Mouse (Mus musculus) right cerebral cortex, postnatal 36 days (tissue): ENCODE data around the gene Ptn.

ENCODE experiments used
- DNase-seq, 2 experiments: peaks; one replicate each; pipeline ENCODE4 v3.0.0; 2022; ENCODE audit warnings: low spot score in 2 of 2, mixed read lengths in 1 of 2

The Ptn gene

GRCm38 (mm10) chr6:36816666-36817065 is 6.6 kb upstream of the Ptn start:
- DNase-seq, result no peak

GRCm38 (mm10) chr6:36815992-36816391 is 6.0 kb upstream of the Ptn start:
- peak in 1 of 2 experiments; percentile 34 for DNase-seq

GRCm38 (mm10) chr6:36812666-36813515 is 2.9 kb upstream of the Ptn start:
- no peak for DNase-seq

DNA sequence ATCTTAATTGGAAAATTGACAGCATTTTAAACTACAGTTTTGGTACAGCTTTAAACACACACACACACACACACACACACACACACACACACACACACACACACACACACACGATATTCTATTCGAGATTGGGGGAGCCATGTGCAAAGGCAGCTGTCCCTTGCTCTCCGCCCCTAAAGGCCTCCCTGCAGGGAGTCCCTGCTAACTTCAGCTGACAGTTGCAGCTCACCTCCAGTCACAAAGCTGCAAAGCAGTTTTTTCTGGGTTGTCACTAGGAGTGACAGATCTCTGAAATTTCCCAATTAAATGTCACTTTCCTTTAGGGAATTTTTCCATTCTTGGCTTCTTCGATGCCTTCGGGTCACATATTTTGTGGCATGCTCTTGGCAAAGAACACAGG is 428 bp upstream of the Ptn start:
- DNase-seq, result no peak

DNA sequence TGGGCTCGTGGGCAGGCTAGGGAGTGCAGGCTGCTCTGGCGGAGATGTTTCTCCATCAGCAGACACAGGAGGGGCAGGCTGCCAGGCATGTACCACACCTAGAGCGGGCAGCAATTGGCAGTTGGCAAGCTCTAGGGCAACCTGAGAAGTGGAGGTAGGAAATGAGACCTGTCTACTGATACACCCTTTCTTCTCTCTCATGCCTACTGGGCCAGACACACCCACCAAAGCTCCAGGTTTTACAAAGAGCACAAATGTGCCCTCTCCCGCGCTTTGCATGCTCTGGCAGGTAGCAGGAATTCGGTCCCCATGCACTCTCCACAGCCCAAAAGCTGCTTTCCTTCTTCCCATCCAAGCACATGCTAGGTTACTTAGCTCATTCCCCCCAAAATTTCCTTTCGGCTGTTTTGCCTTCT is 701 bp downstream of the Ptn start:
- DNase-seq, result peak in 1 of 2 experiments; percentile 41

DNA sequence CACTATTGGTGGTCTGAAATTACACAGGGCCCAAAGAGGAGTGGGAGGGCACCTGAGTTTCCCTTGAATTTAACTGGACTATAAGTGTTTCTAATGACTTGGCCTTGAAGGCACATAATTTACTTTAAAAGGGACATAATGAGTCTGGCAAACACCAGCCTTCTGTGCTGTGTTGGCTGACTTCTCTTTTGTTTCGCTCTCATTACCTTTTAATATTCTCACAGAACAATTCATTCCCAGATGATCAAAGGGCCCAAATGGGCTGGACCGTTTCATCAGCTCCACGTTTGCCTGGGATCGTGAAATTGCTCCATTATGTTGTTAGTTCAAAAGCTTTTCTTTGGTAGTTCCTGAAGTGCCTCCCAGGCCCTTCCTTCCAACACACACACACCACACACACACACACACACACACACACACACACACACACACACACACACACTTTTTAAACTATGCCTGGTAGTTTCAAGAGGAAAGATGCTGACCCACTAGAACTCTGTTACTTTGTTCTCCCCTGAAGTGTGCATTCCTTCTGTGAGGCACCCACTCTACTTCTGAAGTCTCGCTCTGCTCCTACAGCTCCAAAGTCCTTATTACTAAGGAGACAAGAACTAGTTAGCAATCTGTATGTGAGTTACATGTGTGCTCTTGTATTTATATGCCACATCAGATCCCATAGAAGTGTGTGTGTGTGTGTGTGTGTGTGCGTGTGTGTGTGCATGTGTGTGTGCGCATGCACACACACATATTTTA is 1.5 kb downstream of the Ptn start:
- DNase-seq, result no peak

DNA sequence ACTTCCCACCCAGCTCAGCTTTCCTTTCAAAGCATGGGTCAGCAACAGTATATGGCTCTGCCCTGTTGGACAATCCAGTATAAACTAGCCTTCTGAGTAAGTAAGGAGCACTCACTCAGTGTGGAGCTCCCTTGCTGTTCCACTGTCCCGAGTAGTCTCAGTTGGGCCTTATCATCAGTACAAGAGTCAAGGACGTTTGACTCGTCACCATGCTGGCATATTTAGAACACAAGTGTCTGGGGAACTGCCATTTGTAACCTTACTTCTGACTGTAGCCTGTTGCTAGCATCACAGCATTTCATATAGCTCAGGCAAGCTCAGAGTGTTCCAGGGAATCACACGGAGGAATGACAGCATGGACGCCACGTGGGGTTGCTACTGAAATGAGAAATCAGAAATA is 3.1 kb downstream of the Ptn start:
- DNase-seq, result no peak

DNA sequence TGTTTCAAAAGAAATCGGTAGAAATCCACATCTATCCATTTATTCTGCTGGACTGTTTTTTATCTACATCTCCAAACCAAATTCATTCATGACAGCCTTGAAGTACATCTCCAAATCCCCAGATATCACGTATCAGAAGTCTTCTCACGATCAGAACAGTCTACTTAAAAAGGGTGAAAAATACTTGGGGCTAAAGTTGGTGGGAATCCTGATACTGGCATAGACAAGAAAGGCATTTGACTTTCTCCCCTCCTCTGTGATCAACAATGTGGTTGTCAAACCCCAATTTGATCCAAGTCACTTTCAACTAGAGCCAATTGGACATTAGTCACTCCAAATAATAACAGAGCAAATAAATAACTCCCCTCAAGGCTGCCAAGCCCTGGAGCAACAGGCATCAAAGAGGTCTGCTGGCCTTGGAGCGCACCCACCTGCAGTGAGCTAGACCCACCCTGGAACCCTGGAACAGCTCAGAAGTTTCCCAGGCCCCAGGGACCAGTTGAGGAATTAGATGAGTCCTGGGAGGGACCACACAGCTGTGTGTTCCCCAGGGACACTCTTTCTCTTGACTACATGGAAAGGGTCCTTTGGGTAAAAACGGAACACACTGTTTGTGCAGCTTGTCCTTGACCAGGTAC is 9.6 kb downstream of the Ptn start:
- DNase-seq, result no peak

- no peak for DNase-seq
Measured at GRCm38 (mm10) chr6:36797066-36797655, 12.9 kb downstream of the Ptn start.

- DNase-seq, result no peak
Measured at GRCm38 (mm10) chr6:36794535-36794934, 15.5 kb downstream of the Ptn start.

GRCm38 (mm10) chr6:36793775-36794174 is 16.2 kb downstream of the Ptn start:
- DNase-seq, result no peak

- DNase-seq, result no peak
Measured at GRCm38 (mm10) chr6:36789261-36789660, 20.8 kb downstream of the Ptn start.

- no peak for DNase-seq
Measured at GRCm38 (mm10) chr6:36788576-36789191, 21.3 kb downstream of the Ptn start.

GRCm38 (mm10) chr6:36784682-36785208 is 25.3 kb downstream of the Ptn start:
- no peak for DNase-seq

GRCm38 (mm10) chr6:36782481-36782880 is 27.5 kb downstream of the Ptn start:
- no peak for DNase-seq

DNA sequence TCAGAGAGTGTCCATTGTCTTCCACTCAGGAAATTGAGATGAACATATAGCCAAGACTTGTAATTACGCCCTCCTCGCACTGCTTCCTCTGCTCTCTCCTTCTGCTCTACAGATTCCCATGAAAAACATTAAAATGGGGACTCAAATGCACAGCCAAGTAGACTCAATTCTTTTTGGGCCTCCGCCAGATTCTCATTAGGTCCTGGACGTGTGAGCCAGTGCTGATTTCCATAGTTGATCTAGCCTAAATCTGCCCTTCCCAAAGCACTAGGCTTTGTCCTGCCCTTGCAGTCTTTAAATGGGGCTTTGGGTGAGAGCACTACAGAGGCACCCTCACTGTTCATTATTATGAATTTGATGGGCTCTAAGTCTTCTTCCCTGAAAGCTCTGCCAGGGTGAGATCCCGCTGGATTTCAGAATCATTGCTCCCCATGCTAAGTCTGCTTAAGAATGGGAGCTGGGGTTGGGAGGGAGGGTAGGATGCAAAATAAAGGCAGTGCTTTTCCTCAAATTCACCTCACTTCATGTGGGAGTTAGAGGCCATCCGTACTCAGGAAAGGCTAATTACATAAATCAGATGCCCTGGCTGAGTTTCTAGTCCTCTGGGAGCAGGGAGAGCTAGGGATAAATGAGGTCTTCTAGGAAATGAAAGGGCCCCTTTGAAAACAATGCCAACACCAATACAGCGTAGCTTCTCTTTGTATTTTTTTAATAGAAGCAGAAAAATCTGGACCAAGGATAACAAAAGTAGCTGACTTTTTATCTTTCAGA is 32.3 kb downstream of the Ptn start:
- DNase-seq, result no peak

DNA sequence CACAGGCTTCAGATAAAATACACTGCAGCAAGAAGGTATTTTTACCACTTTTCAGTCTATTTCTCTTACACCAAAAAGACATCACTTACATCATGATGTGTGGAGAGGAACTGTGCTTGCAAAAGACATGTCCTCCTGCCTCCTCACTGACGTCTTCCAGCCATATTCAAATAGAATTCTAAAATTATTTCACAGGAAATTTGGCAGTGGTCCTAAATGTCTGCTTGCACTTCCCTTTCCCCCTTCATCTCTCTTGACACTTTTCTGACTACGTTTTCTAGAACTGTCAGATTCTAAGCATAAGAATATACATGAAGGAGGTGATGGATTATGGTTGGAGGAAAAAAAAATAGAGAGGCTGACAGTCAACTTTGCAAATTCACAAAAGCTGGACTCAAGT is 33.0 kb downstream of the Ptn start:
- DNase-seq, result no peak

GRCm38 (mm10) chr6:36775647-36776360 is 34.2 kb downstream of the Ptn start:
- no peak for DNase-seq

DNA sequence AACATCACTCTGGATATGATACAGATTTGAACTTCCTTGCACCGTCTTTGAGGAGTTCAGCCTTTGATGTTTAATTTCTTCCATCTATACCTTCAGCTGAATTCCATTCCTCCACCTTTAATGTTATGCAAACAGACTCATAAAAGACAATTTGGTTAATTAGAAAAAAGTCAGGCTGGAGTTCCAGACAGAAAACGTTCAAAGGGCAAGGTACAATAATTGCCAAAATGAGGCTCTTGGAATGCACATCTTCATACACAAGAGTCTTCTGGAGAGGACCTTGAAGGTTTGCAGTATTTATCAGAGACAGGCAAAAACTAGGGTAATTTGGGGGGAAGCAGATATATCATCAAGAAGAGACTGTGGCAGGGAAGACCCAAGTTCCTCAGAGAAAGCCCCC is 37.5 kb downstream of the Ptn start:
- DNase-seq, result no peak

DNA sequence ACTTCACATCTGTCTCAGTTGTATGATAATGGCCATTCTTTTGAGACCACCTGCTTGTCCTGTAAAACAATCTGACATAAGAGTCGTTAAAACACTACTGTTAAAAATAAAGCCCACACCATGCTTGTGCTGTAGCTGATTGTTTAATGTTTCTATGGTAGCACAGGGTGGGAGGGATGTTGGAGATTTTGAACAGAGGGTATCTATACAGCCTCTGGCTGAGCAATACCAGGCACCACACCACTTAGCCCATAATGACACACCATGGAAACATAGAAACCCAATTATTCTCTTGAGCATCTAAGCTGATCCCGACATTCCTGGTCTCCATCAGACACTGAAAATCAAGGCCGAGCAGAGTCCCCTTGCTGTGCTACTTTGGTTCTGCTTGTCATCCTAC is 41.0 kb downstream of the Ptn start:
- no peak for DNase-seq
